Mouse (Mus musculus): ENCODE measurements around the gene Zfp94. TPM values are rescaled to one million over a fixed set of nuclear protein-coding genes. Genes with fewer than 3 reads are reported as not detected.

Zfp94 gene
- 4.3 and 7.8 TPM in 2 replicates for polyA plus RNA-seq (2012; rRNA removed; ENCODE audit: low replicate concordance)

GRCm38 (mm10) chr7:24316567-24317092 is at the start of gene Zfp94:
Gene Zfp94 (minus strand): TSS chr7:24316666.

GRCm38 (mm10) chr7:24348896-24349295 is 32.4 kb upstream of the Zfp94 start, which contains the start of gene Lypd5:
Gene Lypd5 (plus strand): TSS chr7:24349196.

DNA sequence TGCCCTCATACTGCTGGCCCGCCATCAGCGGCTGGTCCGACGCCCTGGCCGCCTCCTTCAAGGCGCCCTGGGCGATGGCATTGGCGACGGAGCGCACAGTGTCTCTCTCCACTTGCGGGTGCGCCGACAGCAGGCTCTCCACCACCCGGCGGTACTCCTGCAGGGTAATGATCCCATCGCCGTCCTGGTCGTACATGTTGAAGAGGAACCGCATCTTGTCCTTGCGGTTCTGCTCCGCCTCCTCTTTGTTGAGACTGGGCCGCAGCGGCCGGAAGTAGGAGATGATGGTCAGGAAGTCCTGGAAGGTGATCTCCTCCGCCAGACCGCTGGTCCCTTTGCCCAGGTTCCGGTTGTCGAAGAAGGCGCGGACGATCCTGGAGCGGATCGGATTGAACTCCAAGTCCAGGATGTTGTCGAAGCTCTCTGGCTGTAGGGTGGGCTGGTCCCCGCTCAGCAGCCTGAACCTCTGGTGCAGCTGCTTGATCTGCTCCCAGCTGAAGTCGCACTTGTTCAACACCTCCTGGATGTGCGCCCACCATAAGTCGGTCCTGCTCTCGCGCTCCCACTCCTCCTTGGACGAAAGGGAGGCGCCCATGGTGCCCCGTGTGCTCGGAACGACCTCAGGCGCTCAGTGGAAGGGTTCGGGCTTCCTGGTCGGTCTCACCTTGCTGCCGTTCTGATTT is 17.0 kb upstream of the Zfp94 start, which contains the start of gene Tescl:
TSS of gene Tescl (minus strand) at position 633 of the 683 bp plus-strand sequence.

GRCm38 (mm10) chr7:24300771-24301282 is 15.6 kb downstream of the Zfp94 start, which contains the start of gene Zfp61:
Gene Zfp61 (minus strand): TSS chr7:24301232.

DNA sequence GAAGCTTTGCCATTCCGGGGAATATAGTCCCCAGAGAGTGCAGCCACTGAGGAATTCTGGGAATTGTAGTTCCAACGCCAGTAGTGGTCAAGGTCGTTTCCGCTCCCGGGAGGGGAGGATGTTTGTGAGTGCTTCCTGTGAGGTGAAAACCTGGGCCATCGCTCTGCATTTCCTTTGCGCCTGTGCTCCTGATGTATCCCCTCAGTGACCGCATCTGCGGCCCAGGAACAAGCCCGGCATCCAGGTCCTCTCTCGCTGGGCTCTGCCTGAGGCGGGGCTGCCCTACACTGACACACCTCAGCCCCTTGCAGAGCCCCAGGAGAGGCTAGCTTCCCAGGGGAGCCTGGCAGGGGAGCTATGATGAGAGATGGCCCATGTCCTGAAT is 46.2 kb downstream of the Zfp94 start, which contains the start of gene Zfp93:
TSS of gene Zfp93 (plus strand) at position 133 of the 385 bp plus-strand sequence.

DNA sequence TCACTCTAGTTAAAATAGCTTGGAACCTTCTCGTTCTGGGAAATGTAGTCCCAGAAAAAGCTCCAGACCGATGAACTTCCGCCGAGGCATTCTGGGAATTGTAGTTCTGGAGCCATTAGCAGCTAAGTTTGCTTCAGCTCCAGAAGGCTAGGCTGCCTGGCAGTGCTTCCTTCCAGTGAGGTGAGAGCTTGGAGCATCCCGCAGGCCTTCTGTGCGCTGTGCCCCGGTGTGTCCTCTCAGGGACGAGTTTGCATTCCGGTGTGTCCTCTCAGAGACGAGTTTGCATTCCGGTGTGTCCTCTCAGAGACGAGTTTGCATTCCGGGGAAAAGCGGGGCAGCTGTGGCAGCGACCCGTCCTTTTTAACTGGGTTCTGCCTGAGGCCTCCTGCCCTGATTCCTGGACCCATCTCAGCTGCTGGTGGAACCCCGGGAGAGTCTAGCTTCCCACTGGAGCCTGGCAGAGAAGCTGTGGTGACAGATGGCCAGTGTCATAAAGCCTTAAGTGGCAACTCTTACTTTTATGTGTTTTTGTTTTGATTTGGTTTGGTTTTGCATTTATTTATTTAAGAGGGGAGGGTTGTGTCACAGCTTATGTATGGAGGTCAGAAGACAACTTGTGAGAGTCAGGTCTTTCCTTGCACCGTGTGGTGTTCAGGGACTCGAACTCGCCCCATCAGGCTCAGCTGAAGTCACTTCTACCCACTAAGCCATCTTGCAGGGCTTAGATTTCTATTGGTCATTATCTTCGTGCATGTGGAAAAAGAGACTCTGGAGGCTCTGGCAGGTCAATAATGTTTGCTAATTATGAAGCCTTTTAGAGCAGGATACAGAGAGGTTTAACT is 61.6 kb downstream of the Zfp94 start, which contains the start of gene Zfp108:
TSS of gene Zfp108 (plus strand) at position 162 of the 842 bp plus-strand sequence.

Other genes starting within 250 kb of the Zfp94 start
- gene Zfp180, start 234.7 kb downstream of the Zfp94 start, polyA plus RNA-seq (2012; rRNA removed; ENCODE audit: low replicate concordance) = 10.7 and 14.6 TPM in 2 replicates
- gene Zfp112, start 204.4 kb downstream of the Zfp94 start, polyA plus RNA-seq (2012; rRNA removed; ENCODE audit: low replicate concordance) = 1.1 and 2.0 TPM in 2 replicates
- gene Zfp235, start 182.5 kb downstream of the Zfp94 start, polyA plus RNA-seq (2012; rRNA removed; ENCODE audit: low replicate concordance) = 7.0 and 8.8 TPM in 2 replicates
- gene Zfp114, start 141.6 kb downstream of the Zfp94 start, polyA plus RNA-seq (2012; rRNA removed; ENCODE audit: low replicate concordance) = 0.39 and 0.66 TPM in 2 replicates
- gene Zfp111, start 105.2 kb downstream of the Zfp94 start, polyA plus RNA-seq (2012; rRNA removed; ENCODE audit: low replicate concordance) = 1.3 and 2.8 TPM in 2 replicates
- 0.81 and 1.4 TPM in 2 replicates for gene Zfp109, start 79.1 kb downstream of the Zfp94 start, polyA plus RNA-seq (2012; rRNA removed; ENCODE audit: low replicate concordance)
- 0.42 and 0.96 TPM in 2 replicates for gene Zfp108, start 61.9 kb downstream of the Zfp94 start, polyA plus RNA-seq (2012; rRNA removed; ENCODE audit: low replicate concordance)
- 1.2 and 2.0 TPM in 2 replicates for gene Zfp93, start 46.2 kb downstream of the Zfp94 start, polyA plus RNA-seq (2012; rRNA removed; ENCODE audit: low replicate concordance)
- gene Zfp61, start 15.4 kb downstream of the Zfp94 start, polyA plus RNA-seq (2012; rRNA removed; ENCODE audit: low replicate concordance) = 3.0 and 5.6 TPM in 2 replicates
- not detected in 2 replicates for gene Tescl, start 17.3 kb upstream of the Zfp94 start, polyA plus RNA-seq (2012; rRNA removed; ENCODE audit: low replicate concordance)
- 0.16 and 2.8 TPM in 2 replicates for gene Lypd5, start 32.5 kb upstream of the Zfp94 start, polyA plus RNA-seq (2012; rRNA removed; ENCODE audit: low replicate concordance)
- gene Kcnn4, start 53.6 kb upstream of the Zfp94 start, polyA plus RNA-seq (2012; rRNA removed; ENCODE audit: low replicate concordance) = 35.8 and 76.3 TPM in 2 replicates
- 64.5 and 74.1 TPM in 2 replicates for gene Smg9, start 83.0 kb upstream of the Zfp94 start, polyA plus RNA-seq (2012; rRNA removed; ENCODE audit: low replicate concordance)
- gene Irgc1, start 135.6 kb upstream of the Zfp94 start, polyA plus RNA-seq (2012; rRNA removed; ENCODE audit: low replicate concordance) = 1.1 and 4.1 TPM in 2 replicates
- gene Plaur, start 145.8 kb upstream of the Zfp94 start, polyA plus RNA-seq (2012; rRNA removed; ENCODE audit: low replicate concordance) = 14.8 and 26.7 TPM in 2 replicates
- gene Cadm4, start 165.4 kb upstream of the Zfp94 start, polyA plus RNA-seq (2012; rRNA removed; ENCODE audit: low replicate concordance) = 12.6 and 19.7 TPM in 2 replicates
- gene Zfp428, start 190.3 kb upstream of the Zfp94 start, polyA plus RNA-seq (2012; rRNA removed; ENCODE audit: low replicate concordance) = 4.9 and 17.5 TPM in 2 replicates
- gene AC161166.1, start 195.8 kb upstream of the Zfp94 start, polyA plus RNA-seq (2012; rRNA removed; ENCODE audit: low replicate concordance) = not detected in 2 replicates
- gene Irgq, start 214.0 kb upstream of the Zfp94 start, polyA plus RNA-seq (2012; rRNA removed; ENCODE audit: low replicate concordance) = 19.0 and 20.6 TPM in 2 replicates
- 0.23 and 0.34 TPM in 2 replicates for gene Pinlyp, start 229.5 kb upstream of the Zfp94 start, polyA plus RNA-seq (2012; rRNA removed; ENCODE audit: low replicate concordance)
- gene Xrcc1, start 229.6 kb upstream of the Zfp94 start, polyA plus RNA-seq (2012; rRNA removed; ENCODE audit: low replicate concordance) = 40.5 and 54.7 TPM in 2 replicates

All from mammary gland, adult 2 months (tissue).